Mouse (Mus musculus): ENCODE measurements around the gene Hp1bp3.

The Hp1bp3 gene

DNA sequence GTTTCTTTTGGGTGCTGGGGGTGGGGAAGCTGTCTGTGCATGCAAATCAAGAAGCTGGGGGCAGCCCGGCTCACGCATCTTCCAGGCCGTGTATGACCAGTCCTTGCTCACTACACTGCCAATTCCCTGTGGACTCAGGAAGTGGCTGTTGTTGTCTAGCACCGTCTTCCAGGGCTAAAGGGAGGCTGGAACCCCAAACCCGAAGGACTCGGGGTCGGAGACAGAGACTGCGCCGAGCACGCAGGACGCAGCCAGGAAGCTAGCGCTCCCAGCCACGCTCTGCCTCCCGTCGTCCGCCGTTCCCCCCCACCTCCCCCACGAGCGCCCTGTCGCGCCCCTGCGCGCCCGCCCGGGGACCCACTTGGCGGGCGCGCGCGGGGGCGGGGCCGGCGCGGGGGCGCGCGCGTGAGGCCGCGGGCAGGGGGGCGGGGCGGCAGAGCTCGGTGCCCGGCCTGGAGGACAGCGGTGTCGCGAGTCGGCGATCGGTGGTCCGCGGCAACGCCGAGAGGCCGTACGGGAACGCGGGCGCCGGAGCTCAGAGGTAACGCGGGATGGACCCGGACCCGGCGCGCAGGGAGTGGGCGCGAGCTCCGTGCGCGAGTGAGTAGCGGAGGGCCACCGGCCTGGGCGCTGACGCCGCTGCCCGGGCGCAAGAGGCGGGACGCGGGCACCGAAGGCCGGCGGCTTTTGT lies at the start of gene Hp1bp3:
Hp1bp3 (plus strand) TSS at position 97 of the 691 bp plus-strand sequence.
- DNase-seq (ENCODE audit: low spot score): peak; percentile 79

DNA sequence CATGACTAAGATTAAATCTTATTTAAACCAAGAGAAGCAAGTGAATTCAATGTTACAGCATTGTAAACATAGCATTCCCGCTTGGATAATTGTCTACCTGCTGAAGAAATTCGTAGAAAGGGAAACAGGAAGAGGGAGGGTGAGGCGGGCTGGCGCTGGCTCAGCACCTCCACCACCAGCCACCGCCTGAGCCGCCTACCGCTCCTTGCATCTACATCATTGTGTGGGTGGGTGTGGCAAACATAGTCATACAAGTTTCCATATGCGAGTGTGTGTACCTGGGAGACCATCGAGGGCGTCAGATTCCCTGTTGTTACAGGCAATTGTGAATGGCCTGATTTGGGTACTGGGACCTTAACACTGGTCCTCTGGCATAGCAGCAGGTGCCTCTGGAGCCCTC lies 49.6 kb upstream of the Hp1bp3 start:
- no peak for DNase-seq (ENCODE audit: low spot score)

DNA sequence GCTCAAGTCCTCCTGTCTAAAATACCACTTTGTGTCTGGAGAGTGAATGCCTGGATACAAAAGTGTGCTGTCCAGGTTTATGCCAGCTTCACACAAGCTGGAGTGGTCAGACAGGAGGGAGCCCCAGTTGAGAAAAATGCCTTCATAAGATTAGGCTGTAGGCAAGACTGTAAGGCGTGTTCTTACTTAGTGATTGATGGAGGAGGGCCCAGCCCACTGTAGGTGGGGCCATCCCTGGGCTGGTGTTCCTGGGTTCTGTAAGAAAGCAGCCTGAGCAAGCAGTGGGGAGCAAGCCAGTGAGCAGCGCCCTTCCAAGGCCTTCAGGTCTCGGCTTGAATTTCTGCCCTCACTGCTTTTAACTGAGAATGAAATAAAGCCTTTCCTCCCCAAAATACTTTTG lies 47.9 kb upstream of the Hp1bp3 start:
- DNase-seq (ENCODE audit: low spot score): no peak

DNA sequence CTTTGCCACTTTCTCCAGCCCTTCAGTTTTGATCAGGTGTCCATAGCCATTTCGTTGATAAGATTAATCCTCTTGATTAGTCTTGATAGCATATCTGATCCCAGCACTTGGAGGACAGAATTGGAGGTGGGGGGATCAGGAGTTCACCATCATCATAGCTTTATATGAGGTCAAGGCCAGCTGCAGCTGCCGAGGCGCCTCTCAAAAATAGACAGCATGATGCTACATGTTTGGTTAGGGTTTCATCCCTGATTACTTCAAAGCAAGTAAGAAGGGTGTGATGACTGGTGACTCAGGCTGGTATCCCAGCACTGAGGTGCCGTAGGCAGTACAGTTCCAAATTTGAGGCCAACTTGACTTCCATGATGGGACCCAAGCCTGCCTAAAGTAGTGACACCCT lies 46.7 kb upstream of the Hp1bp3 start:
- DNase-seq (ENCODE audit: low spot score): no peak

DNA sequence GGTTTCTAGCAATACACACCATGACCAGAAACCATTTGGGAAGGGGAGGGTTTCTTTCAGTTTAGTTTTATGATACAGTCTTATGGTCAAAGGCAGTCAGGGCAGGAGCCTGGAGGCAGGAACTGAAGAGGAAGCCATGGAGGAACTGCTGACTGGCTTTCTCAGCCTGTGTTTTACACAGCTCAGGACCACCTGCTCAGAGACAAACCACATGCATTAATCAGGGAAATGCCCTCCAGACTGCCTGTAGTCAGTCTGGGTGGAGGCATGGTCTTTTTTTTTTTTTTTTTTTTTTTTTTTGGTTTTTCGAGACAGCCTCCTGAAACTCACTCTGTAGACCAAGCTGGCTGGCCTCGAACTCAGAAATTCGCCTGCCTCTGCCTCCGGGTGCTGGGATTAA lies 43.4 kb upstream of the Hp1bp3 start:
- no peak for DNase-seq (ENCODE audit: low spot score)

DNA sequence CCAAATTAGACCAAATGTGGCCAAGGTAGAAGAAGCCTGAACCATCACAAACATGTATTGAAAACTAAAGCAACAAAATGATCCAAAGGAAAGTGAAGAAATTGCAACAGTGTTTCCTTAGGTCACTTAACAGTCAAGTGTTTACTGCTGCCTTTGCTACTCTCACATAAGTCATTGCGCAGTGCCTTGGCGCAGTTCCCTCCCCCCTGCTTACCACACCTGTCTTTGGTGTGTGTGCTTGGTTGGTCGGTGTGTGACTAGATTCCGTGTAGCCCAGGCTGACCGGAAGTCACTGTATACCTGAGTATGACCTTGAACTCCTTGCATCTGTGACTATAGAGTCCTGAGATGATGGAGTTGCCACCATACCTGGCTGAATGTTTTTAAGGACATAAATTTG lies 36.7 kb upstream of the Hp1bp3 start:
- DNase-seq (ENCODE audit: low spot score): no peak

DNA sequence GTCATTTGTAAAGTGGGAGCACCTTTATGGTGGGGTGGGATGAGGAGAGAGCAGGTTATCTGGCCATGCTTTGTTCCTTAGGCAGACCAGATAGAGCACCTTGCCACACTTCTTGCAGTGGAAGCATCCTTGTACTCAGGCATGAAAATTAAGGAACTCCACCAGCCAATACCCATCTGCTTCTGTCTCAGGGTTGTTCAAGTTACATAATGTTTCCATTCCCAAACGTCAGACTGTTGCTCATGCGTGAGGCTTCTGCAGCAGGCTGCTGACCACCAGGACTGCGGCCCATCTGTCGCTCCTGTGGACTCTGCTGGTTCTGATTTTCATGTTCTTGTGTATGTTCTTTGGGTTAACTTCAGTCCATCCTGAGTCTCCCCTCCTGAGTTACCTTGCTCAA lies 35.4 kb upstream of the Hp1bp3 start:
- no peak for DNase-seq (ENCODE audit: low spot score)

DNA sequence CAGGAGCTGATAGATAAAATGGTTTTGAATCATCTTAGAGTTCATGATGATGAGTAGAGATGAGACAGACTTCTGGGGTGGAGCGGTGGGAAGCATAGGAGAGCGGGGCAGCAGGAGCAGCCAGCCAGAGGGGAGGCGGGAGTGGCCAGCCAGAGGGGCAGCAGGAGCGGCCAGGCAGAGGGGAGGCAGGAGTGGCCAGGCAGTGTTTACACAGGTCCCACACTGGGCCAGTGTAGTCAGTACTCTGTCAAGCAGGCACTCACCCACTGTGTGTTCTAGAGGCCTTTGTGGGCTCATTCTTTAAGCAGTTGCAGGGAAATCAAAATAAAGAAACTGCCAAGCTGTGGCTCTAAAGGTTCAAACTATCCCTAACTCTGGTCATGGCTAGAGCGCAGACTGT lies 32.0 kb upstream of the Hp1bp3 start:
- no peak for DNase-seq (ENCODE audit: low spot score)

DNA sequence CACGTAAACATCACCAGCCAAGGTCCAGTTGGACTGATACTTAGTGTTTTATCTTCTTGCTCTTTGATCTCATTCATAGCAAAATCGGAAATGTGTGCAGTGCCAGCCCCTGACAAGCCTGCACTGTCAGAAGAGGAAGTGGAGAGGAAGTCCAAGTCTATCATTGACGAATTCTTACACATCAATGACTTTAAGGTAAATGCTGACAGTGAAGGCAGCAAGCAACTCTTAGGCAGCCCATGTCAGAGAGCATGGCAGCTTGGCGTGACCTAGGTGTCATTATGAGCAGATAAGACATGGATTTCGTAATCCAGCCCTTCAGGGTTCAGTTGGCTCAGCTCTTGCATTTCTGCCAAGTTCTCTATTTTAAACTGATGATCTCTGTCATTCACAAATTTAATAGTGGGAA lies 31.5 kb upstream of the Hp1bp3 start:
- DNase-seq (ENCODE audit: low spot score): no peak

DNA sequence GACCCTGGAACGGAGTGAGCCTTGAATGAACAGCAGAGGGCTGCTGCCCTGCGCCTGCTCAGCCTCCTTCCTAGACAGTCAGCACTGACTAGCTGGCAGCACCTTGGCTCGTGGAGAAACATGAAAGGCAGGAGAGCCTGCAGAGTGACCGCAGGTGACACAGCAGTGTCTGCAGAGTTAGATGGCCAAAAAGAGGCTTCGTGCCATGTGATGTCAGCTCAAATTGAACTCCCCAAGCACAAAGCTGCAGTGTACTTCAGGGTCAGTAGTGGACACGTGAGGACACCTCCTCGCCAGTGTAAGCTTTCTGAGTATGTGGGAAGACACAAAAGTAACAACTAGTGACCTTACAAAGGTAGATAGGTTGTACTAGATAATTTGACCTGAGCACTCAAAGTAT lies 30.1 kb upstream of the Hp1bp3 start:
- DNase-seq (ENCODE audit: low spot score): no peak

DNA sequence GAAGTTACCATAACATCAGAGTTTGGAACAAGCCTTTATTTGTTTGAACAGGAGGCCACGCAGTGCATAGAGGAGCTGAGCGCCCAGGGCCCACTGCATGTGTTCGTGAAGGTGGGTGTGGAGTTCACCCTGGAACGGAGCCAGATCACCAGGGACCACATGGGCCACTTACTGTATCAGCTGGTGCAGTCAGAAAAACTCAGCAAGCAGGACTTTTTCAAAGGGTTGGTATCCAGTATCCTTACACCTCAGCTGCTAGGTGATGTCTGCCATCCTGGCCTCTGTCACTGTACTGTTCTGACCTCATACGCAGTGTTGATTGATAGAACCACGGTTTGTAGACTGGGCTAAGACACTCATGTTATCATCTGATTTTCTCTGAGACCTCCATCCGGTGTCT lies 28.1 kb upstream of the Hp1bp3 start:
- no peak for DNase-seq (ENCODE audit: low spot score)

DNA sequence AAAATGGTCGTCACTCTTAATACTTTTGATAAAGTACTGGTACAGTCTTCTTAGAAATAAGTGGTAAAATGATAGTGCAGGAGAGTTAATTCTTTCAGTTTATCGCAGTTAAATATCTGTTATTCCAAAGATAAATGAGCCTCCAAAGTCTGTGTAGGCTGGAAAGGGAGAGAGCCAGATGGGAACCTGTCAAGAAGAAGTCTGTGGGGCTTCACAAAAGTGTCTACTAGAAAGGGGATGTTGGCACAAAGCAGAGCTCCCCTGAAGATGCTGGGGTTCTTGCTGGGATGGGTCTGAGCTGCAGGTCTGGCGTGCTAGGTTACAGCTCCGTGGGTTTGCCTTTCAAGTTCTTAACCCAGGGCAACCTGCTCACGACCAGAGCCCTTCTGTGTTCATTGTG lies 23.5 kb upstream of the Hp1bp3 start:
- DNase-seq (ENCODE audit: low spot score): no peak

DNA sequence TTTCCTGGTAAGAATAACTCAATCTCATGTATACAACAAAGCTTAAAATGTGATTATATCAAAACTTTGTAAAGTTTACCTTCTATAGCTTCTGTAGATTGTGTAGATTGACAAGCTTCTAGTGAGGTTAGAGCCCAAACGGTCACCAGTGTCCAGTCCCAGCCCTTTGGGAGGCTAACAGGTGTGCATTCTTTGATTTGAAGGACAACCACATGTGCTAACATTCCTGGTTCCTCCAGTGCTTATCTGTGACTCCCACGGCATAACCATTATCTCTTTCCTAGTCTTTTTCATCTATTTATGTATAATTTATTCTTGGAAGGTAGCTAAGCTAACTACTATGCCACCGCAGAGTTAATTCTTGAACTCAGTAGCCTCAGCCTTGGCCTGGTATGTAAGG lies 15.3 kb upstream of the Hp1bp3 start:
- DNase-seq (ENCODE audit: low spot score): no peak

DNA sequence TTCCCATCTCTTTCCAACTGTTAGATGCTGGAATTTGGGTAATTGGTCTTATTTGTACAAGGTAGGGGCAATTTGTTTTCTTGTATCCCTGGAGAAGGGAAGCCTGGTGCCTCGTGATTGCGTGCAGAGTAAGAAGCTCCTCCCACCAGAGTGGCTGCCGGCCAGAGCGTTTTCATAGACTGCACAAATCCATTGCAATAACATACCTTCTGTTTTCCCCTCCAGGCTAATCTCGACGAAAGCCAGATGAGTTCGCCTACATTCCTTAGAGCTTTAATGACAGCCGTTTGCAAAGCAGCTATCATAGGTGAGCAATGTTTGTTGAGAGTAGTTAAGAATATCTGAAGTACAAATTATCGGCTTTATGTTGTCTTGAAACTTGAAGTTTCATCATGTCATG lies 14.4 kb upstream of the Hp1bp3 start:
- no peak for DNase-seq (ENCODE audit: low spot score)

DNA sequence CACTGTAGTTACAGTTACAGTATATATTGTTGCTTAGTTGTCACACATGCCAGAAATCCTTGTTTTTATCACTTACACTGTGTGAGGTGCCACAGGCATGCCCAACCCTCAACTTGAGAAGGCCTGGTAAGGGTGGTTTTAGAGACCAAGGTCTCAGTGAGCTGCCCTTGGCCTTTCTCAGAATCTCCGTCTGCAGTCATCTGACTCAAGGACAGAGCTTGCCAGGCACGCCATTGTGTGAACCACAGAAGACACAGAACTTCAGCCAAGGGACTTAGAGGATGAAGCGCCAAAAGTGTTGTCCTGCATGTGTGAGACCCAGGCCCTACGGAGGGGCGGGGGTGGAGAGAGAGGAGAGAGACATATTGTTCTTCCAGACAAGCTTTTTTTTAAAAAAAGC lies 6.0 kb upstream of the Hp1bp3 start:
- no peak for DNase-seq (ENCODE audit: low spot score)

DNA sequence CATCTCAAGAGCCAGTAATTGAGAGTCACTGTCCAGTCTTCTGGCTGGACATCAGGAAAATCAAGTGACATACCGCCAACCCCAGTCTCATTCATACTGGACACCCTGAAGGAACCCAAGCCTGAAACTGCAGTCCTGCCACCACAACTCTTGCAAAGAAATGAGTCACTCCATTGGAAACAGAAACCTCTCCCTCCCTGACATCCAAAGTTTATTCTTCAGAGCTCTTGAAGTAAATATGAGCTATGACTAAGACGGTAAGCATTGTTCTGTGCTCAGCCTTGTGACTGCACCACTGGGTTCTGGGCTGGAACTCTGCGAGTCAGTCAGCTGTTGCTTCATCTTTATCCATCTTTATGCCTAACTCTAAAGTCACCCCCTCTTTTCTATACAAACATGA lies 2.2 kb upstream of the Hp1bp3 start:
- no peak for DNase-seq (ENCODE audit: low spot score)

DNA sequence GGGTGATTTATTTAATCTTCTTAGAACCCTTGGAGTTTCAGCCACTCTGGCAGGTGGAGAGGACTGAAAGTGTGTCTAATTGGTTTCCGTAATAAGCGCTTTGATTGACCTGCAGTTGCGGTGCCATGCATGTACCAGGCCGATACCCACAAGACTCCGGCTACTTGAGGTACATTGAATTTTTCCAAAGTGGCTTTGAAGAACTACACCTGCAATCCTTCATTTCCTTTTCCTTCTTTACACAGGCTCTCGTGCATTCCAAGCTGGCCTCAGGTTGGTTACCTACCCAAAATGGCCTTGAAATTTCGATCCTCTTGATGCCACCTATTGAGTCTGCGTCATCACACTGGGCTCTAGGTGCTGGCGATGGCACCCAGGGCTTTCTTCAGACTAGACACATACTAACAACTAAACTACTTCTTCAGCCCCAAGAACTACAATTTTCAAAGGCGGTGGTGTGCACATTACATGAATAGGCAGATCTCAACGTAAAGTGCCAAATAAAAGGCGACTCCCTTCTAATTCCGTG lies 361 bp upstream of the Hp1bp3 start:
- DNase-seq (ENCODE audit: low spot score): no peak

DNA sequence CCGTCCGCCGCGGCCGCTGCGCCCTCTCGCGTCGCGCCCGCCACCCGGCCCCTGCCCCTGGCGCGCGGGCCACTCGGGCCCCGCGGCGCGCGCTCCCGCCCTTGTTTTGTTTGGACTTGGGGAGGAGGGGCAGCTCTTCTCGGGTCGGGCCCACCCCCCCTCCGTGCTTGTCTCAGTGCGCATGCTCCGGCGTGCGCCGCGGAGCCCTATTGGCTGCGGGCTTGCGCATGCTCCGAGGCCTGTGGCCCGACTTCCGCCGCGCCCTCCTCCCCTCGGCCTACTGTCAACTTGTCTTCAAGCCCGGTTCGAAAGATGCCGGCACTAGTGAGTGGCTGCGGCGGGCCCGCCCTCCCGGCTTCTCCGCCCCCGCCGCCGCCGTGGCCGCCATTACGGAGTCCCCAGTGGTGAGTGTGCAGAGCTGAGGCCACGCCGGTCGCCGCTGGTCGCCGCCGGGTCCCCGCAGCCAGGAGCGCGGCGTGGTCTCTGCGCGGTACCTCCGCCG lies 846 bp downstream of the Hp1bp3 start:
- peak; percentile 98 for DNase-seq (ENCODE audit: low spot score)

DNA sequence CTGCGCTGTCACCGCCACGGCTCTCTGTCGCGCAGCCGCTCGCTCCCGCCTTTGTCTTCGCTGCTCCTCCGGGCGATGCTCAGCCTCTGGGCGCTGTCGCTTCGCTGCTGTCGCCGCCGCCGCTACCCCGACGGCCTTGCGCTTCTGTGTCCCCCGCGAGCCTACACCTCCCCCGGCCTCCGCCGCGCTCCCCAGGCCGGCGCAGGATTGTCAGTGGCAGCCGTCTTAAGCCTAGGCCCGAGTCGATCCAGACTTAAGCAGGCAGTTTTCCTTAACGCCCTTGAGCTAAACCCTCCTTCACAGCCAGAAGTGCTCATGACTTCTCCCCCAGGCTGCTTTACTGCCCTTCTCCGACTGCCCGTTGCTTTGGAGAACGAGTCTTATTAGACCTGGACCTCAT lies 1.3 kb downstream of the Hp1bp3 start:
- peak; percentile 36 for DNase-seq (ENCODE audit: low spot score)

DNA sequence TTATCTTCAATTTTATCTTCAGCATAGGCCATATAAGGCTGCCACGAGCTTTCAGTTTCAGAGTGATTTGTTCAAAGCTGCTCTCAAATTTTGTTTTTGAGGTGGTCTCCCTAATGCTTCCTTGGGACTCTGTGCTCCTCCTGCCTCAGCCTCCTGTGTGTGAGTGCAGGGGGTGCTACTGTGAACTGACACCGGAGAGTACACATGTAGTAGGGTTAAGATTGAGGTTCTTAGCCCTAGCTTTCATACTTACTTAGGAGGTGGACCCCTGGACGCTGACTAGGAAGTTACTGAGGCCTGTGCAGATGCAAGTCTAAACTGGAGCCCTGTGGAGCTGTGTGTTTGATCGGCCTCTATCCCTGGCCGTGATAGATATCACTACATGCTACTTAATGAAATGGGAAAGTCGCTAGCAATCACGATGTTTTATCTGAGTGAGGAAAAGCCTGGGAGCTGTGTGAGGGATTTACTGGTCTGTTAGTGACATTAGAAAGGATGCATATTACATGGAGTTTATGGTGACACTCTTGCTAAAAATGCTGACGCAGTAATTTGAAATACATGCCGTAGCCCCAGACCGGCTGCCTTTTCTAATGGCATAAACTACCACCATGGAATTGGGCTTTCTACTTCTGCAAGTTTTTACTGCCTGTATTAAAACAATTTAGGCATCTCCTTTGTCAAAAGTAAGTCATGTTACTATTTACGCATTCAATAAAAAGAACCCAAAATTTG lies 2.0 kb downstream of the Hp1bp3 start:
- DNase-seq (ENCODE audit: low spot score): no peak

DNA sequence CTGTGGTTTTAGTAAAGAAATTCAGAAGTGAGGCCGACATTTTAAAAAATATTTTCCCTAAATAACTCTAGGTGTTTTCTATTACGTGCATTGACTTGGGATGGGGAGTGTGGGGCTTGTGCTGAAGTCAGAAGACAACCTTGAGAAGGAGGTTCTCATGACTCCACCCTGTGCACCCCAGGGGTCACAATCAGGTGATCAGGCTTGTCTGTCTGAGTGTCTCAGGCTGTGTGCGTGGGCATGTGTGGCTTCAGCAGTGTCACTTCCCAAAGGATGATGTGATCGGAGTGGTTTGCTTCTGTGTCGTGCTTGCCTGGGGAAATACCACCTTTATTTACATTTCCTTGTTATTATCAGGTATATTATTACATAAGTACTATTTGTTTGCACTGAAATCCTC lies 3.2 kb downstream of the Hp1bp3 start:
- no peak for DNase-seq (ENCODE audit: low spot score)

DNA sequence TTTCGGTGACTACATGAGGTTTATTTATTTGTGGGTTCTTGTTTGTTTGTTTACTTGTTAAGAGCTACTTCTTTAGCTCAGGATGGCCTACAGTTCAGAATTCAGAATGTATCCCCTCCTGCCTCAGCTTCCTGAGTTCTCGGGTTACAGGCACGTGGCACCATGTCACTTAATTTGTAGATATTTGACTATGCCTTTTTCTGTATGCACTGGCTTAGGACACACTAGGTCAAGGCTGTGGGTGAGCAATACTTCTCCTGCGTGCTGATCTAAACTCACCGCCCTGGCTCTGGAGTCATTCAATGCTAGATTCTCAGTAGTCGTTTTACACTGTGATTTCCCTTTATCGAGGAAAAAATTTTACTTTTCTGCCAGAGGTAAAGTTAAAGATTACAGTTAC lies 4.7 kb downstream of the Hp1bp3 start:
- DNase-seq (ENCODE audit: low spot score): no peak

DNA sequence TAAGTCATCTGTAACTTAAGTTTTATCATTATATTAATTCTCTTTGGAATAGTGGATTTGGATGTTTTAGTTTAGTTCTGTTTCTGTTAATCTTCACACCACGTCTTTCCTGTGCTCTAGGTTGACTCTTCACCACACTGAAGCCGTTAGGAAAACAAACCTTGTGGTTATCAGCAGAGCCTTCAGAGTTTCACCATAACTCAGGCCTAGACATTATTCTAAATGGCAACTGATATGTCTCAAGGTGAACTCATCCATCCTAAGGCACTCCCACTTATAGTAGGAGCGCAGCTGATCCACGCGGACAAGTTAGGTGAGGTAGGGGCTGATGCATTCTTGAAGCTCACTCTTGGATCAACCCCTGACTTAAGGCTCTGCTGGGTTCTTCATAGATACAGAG lies 5.3 kb downstream of the Hp1bp3 start:
- DNase-seq (ENCODE audit: low spot score): no peak

DNA sequence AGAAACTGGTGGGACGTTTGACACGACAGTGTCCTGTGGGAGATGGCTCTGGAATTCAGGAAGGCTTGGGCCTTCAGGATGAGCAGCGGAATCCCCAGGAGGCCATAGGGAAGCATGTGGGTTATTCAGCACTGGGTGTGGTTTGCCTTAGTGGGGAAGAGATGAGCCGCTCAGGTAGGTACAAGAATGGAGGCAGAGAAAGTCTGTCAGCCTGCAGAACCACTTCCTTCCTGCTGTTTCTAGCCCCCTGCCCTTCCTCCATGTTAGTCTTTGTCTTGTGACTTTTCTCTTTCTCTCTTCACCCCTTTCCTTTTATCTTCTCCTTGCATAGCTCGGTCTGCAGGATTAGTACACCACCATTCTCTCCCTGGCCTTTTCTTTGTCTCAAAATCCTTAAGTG lies 6.3 kb downstream of the Hp1bp3 start:
- DNase-seq (ENCODE audit: low spot score): no peak

Measured in urinary bladder, postnatal 25 days (tissue).